Mouse (Mus musculus) v-Abl transformed pro-B cells (cell line): ENCODE data around the gene Tmem219.

Source experiments
- in situ Hi-C, 2 experiments: fragments of 400-800 bp; cut with MboI; formaldehyde crosslinking; loops; one replicate each; pipeline ENCODE4 v1.15.1; 2025; ENCODE audit not compliant: unreplicated experiment in 2 of 2

The Tmem219 gene

DNA sequence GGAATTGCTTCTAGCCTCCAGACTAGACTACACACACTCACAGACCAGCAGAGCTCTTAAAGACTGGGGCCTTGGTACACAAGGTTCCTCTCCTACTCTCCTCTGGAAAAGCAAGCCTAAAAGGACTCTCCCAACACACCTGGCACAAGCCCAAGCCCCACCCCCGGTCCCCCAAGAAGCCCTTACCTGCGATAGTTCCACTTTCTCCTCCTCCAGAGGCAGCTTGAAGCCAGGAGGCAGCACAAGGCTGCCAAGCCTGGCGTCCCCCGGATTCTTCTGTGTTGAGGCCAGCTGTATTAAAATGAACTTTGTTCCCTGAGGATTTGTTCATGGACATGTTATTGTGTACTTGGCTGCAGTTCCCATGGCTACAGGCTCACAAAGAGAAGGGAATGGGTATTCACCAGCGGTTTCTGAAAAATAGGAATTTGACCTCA is at the start of gene Tmem219:
Gene Tmem219 (minus strand): TSS at position 294 of the 437 bp plus-strand sequence.
- in situ Hi-C loops, result no loop called here

GRCm38 (mm10) chr7:126967361-126967760 is 44.6 kb upstream of the Tmem219 start:
- in situ Hi-C loops, result loop anchor here in 1 of 2 experiments (25.0 kb wide), 1 partner anchor 130 kb away; the partner anchor contains the start of genes 4930451I11Rik and Doc2a

DNA sequence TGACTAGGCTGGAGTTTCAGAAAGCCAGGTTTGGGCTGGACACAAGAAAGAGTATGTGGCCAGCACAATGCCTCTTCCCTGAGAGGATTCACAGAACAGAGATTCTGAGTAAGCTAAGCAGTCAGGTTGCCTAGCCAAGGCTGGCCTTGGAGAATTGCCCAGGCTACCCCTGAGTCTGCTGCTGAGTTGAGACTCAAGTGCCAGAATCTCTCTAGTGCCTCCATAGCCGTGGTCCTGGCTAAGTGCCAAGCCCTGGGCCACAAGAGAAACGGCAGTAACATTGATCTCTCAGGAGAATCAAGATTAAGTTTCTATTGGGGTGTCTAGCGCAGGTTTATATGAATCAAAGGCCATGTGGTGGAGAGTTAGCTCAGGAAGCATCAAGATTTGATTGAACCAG is 42.9 kb upstream of the Tmem219 start:
- in situ Hi-C loops, result loop anchor here in 1 of 2 experiments (25.0 kb wide), 1 partner anchor 128 kb away; the partner anchor contains the start of genes 4930451I11Rik and Doc2a

GRCm38 (mm10) chr7:126963548-126964286 is 41.0 kb upstream of the Tmem219 start:
- in situ Hi-C loops, result loop anchor here in 1 of 2 experiments (25.0 kb wide), 1 partner anchor 126 kb away; the partner anchor contains the start of genes 4930451I11Rik and Doc2a

DNA sequence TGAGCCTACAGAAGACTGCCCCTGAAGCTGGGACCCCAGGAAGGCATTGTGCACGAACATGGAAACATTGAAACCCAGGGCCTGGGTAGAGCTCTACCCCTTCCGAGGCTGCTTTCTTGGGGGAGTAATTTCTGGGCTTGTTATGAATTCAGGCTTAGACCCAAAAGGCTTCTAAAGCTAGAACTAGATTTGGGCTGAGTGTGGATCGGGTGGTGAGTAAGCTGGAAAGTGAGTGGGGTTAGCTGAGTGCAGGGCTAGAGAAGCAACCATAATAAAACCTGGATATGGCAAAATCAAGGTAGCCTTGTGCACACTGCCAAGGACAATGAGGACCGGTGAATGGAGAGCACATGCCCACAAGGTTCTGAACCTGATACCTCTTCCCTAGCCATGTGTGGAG is 39.2 kb upstream of the Tmem219 start:
- in situ Hi-C loops, result loop anchor here in 1 of 2 experiments (25.0 kb wide), 1 partner anchor 125 kb away; the partner anchor contains the start of genes 4930451I11Rik and Doc2a

GRCm38 (mm10) chr7:126961095-126961494 is 38.4 kb upstream of the Tmem219 start:
- in situ Hi-C loops, result loop anchor here in 1 of 2 experiments (25.0 kb wide), 1 partner anchor 124 kb away; the partner anchor contains the start of genes 4930451I11Rik and Doc2a

DNA sequence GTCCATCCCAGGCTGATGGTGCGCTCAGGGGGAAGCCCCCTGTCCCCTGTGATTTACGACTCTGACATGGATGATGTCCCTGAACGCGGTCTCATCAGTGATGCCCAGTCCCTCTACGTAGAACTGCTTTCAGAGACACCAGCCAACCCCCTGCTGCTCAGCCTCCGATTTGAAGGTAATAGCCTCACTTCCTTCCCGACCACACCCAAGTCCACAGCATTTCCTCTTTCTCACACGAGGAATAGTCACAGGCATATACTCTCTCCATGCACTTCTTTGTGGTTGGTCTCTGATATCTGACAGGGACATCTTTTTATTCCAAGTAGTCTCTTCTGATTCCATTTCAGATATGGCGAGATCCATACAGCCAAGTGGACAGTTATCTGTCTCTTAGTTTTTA is 37.1 kb upstream of the Tmem219 start:
- in situ Hi-C loops, result loop anchor here (10.0 to 25.0 kb wide), 2 partner anchors 45 to 122 kb away; partner anchors contain the start of genes 4930451I11Rik (in 1 of the 2) and Doc2a (in 1 of the 2)

DNA sequence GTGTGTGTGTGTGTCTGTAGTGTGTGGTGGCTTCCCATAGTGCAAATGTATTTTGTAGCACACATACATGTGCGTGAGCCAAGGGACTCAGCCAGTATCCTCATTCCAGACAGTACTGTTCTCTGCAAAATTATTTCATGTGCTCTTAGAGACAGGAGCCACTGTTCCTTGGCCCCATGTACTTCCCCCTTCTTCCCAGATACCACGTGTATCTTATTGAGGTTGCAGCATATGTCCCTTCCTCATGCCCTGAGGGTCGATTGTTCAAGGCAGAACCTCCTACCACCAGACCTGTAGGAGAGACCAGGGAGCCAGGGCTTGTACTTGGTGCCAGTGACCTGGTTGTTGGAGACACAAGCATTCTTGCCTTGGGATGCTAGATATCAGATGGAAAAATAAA is 32.4 kb upstream of the Tmem219 start:
- in situ Hi-C loops, result loop anchor here (10.0 to 25.0 kb wide), 2 partner anchors 50 to 118 kb away; partner anchors contain the start of genes 4930451I11Rik (in 1 of the 2) and Doc2a (in 1 of the 2)

DNA sequence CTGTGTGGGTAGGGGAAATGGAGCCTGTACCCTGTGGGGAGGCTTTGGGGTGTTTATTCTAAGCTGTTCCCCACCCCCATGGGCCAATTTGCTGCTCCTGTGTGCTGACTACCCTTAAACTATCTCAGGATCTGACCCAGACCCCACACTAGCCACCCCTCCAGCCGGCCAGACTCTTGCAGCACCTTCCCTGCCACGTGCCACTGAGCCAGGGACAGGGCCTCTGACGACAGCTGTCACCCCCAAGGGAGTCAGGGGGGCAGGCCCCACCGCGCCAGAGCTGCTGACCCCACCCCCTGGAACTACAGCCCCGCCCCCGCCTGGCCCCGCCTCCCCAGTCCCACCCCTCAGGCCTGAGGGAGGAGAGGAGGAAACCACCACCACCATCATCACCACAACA is 29.9 kb upstream of the Tmem219 start:
- in situ Hi-C loops, result loop anchor here (10.0 to 25.0 kb wide), 2 partner anchors 52 to 115 kb away; partner anchors contain the start of genes 4930451I11Rik (in 1 of the 2) and Doc2a (in 1 of the 2)

DNA sequence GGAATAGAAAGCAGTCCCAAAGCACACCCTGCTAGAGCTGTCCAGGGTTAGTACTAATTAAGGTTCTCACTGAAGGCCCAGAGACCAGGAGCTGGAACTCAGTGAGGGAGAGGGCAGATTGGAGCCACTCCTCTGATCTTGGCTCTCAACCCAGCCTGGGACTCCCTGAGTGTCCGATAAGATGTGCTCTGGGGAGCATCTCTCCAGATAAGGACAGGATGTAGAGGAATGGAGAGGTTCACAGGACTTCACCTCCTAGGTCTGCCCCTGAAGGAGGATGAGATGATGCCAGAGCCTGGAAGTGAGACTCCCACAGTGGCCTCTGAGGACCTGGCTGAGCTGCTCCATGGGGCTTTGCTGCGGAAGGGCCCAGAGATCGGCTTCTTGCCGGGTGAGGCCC is 29.0 kb upstream of the Tmem219 start:
- in situ Hi-C loops, result loop anchor here (10.0 to 25.0 kb wide), 2 partner anchors 53 to 114 kb away; partner anchors contain the start of genes 4930451I11Rik (in 1 of the 2) and Doc2a (in 1 of the 2)

DNA sequence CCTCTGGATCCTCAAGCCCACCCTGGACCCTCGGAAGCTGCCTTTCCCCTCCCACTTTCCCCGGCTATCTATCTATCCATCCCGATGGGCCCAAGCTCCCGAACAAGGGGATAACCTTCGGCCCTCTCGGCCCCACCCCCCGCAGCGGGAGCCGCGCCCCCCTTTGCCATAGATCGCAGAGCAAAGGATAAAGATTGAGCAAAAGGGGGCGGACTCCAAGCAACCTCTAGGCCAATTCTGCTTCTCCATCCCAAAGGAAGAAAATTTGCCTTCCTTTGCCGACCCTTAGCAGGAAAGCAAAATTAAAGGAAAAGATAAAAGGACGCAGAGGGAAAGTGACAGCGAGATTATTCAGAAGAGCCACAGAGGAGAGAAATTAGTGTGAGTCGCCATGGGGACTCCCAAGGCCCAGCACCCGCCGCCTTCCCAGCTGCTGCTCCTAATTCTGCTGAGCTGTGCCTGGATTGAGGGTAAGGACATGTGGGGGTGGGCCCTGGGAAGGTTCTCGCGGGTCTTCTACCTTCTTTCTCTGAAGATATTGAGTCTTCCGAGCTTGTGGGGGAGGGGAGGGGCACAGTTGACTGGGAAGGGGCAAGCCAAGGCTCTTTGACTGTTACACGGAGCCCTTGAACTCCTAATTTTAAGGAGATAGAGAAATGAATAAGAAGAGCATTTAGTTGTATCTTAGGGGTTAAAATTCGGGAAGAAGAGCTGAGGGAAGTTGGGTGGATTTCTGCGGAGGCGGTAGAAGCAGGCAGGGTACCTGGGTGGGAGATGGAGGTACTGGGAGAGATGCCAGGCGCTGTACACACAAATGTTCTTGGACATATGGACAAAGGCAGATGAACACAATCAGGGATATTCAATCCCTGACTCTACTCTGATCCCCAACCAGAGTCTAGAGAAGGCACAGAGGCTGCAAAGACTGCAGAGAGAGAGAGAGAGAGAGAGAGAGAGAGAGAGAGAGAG is 28.2 kb upstream of the Tmem219 start:
- in situ Hi-C loops, result loop anchor here (10.0 to 25.0 kb wide), 2 partner anchors 54 to 114 kb away; partner anchors contain the start of genes 4930451I11Rik (in 1 of the 2) and Doc2a (in 1 of the 2)

- in situ Hi-C loops, result loop anchor here (10.0 to 25.0 kb wide), 3 partner anchors 55 to 125 kb away; partner anchors contain the start of genes 4930451I11Rik (in 1 of the 2) and Doc2a (in 1 of the 2)
These were observed 27.3 kb upstream of the Tmem219 start, which contains the start of gene Sez6l2 for GRCm38 (mm10) chr7:126949793-126950646. Gene Sez6l2, plus strand, starts transcription at chr7:126950563.

- in situ Hi-C loops, result loop anchor here in 1 of 2 experiments (10.0 kb wide), 1 partner anchor 125 kb away; no protein-coding TSS in a partner anchor
These were observed 26.7 kb upstream of the Tmem219 start, which contains the start of gene Asphd1 for GRCm38 (mm10) chr7:126949403-126949792. Gene Asphd1, minus strand, starts transcription at chr7:126949582.

GRCm38 (mm10) chr7:126948626-126949025 is 25.9 kb upstream of the Tmem219 start:
- in situ Hi-C loops, result loop anchor here in 1 of 2 experiments (10.0 kb wide), 1 partner anchor 124 kb away; no protein-coding TSS in a partner anchor

DNA sequence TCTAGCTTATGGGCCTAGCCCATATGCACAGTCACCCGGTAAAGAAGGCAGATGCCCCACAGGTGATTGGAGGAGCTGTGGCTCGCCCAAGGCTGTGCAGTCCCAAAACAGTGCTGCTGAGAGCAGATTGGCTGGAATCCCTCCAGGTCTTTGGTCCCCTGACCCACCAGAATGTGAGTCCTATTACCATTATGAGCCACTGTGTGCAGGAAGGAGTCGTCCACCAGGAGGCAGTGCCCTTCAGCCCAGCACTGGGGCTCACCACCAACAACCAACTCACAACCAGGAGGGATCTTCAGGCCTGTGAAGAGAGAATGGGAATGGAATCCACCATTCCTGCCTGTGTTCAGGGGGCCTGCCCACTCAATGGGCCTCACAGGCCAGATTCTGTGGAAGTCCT is 23.8 kb upstream of the Tmem219 start:
- in situ Hi-C loops, result loop anchor here in 1 of 2 experiments (10.0 kb wide), 1 partner anchor 122 kb away; no protein-coding TSS in a partner anchor

DNA sequence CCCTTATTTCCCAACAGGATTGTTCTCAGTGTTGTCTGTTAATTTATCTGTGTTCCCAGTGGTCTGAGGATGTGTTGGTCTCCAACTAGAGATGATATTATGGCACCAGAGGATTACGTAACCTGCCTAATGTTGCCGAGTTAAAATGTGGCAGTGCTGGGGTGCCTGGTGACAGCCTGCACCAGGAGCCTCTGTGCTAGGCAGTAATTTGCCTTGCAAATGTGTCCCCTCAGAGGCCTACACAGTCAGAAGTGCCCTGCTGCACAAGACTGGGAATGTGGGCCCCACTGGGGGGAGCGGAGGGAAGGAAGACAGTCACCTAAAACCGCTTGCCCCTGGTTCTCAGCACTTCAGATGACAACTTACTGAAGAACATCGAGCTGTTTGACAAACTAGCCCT is 19.1 kb upstream of the Tmem219 start:
- in situ Hi-C loops, result loop anchor here in 1 of 2 experiments (10.0 kb wide), 1 partner anchor 117 kb away; no protein-coding TSS in a partner anchor

DNA sequence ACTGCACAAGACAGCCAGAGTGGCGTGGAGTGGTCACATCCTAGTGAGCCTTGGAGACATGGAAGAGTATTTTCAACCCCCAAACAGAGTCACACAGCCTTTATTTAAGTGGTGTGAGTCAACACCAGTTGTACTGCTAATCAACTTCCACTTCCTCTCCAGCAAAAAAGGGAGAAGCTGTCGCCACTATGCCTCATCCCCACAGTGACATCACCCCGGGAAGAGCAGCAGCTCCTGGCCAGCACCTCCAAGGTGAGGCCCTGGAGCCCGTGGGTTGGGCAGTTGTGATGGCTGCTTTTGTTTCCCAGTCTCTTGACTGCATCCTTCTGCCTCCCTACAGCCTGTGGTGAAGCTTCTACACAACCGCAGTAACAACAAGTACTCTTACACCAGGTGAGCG is 18.5 kb upstream of the Tmem219 start:
- in situ Hi-C loops, result loop anchor here in 1 of 2 experiments (10.0 kb wide), 1 partner anchor 116 kb away; no protein-coding TSS in a partner anchor

DNA sequence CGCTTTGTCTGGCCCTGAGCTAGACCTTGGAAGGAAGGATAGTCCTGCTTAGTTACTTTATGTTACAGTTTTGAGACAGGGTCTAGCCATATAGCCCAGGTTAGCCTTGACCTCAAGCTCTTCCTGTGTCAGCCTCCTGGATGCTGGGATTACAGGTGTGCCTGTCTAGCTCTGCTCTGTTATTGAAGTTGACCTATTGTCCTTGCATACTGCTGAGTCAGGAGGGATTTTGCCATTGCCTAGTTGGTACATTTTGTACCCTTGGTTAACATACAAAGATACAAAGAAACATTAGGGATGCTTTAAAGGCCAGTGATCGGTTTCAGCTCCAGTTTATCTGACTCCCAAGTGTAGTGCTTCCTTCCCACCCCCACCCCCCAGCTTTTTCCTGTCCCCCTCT is 9.9 kb upstream of the Tmem219 start:
- in situ Hi-C loops, result no loop called here
